Mouse (Mus musculus) liver, adult 2 months (tissue): ENCODE results near the gene Olfr418.

Experiments used
- CTCF ChIP-seq: fragments of 200-500 bp; IDR thresholded peaks from 2 replicates; pipeline ENCODE4 v1.5.1; 2011; ENCODE audit warnings: low read depth, low read length, control low read depth
- POLR2A ChIP-seq: fragments of 200-500 bp; IDR thresholded peaks from 2 replicates; pipeline ENCODE4 v1.6.1; 2011; ENCODE audit warnings: low read length, control low read depth; ENCODE audit not compliant: insufficient read depth; ENCODE audit errors: extremely low read depth

DNA sequence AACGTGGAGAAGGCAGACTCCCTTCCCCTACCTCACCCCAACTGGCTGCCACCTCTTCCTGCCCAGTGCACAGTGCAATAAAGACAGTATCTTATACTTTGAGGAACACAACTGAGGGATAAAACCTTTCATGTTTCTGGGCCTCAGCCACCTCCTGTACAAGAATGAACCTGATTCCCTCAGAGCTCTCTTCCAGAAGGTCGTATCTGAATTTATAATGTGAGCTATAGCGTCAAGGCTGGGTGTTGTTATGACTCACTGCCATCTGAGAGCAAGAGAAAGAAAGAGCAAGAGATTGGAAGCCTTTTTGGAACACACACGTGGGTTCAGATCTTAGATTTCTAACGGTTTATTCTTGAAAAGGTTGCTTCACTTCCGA, 56.4 kb downstream of the Olfr418 start:
- no peak for TF ChIP-seq CTCF
- no peak for TF ChIP-seq POLR2A
